Mouse (Mus musculus) adrenal gland, postnatal 36 days (tissue): Measurements from ENCODE around the gene Olfml3. TPM values are rescaled to one million over a fixed set of nuclear protein-coding genes. Genes with fewer than 3 reads are reported as not detected.

Experiments
- DNase-seq, 2 experiments: peaks; one replicate each; pipeline ENCODE4 v3.0.0; 2021; ENCODE audit warnings: mixed read lengths in 1 of 2
- total RNA-seq, 2 experiments: library from RNA; stranded (reverse); gene quantifications; 2 replicates each; pipeline ENCODE4 v1.2.3; 2021

Gene Olfml3
- total RNA-seq, 2 experiments from 2014 or later, result 14.4 to 19.5 TPM

GRCm38 (mm10) chr3:103709470-103710040, 28.2 kb downstream of the Olfml3 start:
- no peak for DNase-seq

DNA sequence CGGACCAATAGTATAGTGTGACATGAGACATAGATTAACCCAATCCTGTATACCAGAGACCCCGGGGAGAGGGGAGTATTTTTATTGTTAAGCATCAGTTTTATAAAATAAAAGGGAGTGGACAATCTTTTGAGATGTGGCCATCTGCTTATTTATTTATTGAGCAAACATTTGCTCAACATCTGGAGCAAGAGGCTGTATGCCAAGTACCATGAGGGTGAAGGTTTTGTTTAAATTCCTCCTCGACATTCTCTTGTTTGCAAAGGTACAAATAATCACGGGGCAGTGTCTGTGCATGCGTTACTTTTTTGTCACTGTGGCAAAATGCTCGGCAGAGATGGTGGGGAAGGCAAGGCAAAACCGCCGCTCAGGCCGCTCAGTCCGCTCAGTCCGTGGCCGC, 32.4 kb downstream of the Olfml3 start:
- no peak for DNase-seq

- no peak for DNase-seq
Observed at GRCm38 (mm10) chr3:103704661-103705060, 33.1 kb downstream of the Olfml3 start.

DNA sequence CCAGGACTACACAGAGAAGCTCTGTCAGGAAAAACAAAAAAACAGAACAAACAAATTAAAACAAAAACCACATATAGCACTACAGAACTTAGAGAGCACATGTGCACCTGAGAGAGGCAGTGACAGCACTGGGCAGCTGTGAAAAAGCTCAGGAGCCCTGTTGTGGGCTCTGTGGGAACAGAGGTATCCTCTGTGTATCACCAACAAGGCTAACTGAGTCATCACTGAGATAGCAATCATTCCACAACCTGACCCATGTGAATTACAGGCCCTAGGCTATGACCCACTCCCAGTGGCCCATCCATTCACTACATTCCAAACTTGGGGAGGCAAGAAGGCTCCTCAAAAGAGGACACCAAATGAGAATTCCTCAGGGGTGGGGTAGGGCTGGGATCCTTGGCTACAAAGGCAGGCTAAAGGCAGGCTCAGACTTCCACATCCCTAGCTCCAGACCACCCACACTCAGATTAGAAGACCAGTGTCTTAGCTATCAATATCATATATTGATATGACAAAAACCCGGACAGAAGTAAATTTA, 41.3 kb downstream of the Olfml3 start:
- no peak for DNase-seq

- no peak for DNase-seq
Observed at GRCm38 (mm10) chr3:103695556-103695955, 42.2 kb downstream of the Olfml3 start.

- peak in 1 of 2 experiments; percentile 19 for DNase-seq
Observed at GRCm38 (mm10) chr3:103690506-103690905, 47.3 kb downstream of the Olfml3 start.

DNA sequence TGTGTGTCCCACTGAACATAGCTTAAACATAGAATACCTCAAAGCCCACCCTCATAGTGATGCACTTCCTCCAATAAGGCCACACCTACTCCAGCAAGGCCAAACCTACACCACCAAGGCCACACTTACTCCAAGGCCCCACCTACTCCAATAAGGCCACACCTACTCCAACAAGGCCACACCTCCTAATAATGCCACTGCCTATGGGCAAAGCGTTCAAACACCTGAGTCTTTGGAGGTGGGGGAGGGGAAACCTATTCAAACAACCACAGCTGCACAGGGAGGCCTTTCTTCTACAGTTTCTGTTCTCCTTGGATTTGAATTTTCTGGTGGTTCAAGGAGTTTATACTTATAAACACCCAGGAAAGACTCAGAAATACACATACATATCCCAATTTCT, 48.8 kb downstream of the Olfml3 start:
- DNase-seq, result no peak

- DNase-seq, result no peak
Observed at GRCm38 (mm10) chr3:103683966-103684319, 53.9 kb downstream of the Olfml3 start.

DNA sequence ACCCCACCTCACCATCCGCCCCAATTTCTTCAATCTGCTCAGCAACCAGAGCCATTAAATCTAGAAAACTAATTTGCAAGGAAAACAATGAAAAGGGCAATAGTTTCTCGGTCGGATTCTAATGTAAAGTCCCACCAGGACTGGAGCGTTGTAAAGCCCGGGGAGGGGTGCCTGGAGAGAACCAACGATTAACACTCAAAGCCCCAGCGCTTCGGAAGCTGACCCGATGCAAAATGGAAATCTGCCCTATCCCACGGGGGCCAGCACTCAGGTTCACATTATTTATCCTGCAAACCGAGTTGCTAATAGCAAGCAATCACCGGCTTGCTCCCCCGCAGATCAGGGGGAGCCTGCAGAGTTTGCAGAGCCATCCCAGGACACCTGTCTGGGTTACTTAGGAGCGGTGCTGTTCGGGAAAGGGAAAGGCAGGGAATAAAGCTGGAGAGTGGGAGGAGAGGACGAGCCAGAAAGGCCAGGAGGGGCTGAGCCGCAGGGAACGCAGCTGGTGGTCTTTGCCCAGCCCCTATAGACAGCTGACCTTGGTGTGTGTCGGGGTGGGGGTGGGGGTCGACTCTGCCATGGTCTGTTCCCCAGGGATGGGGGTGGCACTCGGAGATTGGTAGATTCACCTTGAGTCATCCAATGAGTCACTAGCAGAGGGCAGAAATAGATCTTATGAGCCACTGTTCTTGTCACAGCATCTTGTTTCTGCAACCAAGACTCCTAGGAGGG, 54.4 kb downstream of the Olfml3 start:
- DNase-seq, result peak; percentile 52 to 59

- peak; percentile 44 to 51 for DNase-seq
Observed at GRCm38 (mm10) chr3:103682473-103682872, 55.3 kb downstream of the Olfml3 start.

DNA sequence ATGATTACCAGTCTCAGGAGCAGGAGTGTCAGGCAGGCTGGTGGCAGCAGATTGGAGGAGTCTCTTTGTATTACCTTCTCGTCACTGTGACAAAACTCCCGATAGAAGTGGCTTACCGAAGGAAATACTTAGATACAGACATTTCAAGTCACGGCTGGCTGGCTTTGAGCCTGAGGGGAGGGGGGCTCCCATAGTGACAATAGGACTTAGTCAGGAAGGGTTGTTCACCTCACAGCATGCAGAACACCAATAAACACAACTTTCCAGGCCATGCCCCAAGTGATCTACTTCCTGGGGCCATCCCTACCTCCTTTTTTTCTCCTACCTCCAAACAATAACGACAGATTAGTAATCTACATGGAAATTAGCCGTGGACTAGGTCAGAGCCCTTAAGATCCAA, 59.0 kb downstream of the Olfml3 start:
- DNase-seq, result no peak

DNA sequence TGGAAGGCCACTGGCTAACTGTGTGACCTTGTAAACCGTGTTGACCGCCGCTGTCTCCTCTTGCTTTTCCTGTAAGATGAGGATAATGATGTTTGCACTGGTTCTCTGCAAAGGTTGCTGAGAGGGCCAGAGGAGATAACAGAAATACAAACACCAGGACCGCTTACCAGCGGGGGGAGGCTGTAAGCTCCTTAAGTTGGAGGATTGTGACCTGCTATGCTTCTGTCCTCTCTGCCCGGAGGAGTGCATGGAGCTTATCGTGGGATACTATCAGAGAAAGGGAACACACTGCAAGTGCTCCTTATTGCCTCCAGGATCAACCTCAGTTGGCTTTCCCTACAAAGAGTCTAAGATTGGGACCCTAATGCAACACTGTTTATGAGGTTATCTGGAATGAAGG, 65.1 kb downstream of the Olfml3 start:
- DNase-seq, result no peak

Other genes with a start within 250 kb of the Olfml3 start
- gene Syt6, start 162.8 kb downstream of the Olfml3 start, total RNA-seq, result not detected
- gene Atg4a-ps, start 91.9 kb downstream of the Olfml3 start, total RNA-seq, result 1 to 10 TPM in 1 of 2 experiments, not detected in 1; 2.1 TPM
- not detected for gene Gm10964, start 1.4 kb upstream of the Olfml3 start, total RNA-seq
- gene Hipk1, start 53.6 kb upstream of the Olfml3 start, total RNA-seq, result 100 to 1,000 TPM; 120 to 165 TPM
- 10 to 100 TPM; 15.1 to 15.8 TPM for gene Dclre1b, start 71.4 kb upstream of the Olfml3 start, total RNA-seq
- gene Ap4b1, start 71.5 kb upstream of the Olfml3 start, total RNA-seq, result 10 to 100 TPM; 17.4 to 20.3 TPM
- gene Gm43064, start 71.6 kb upstream of the Olfml3 start, total RNA-seq, result under 1 TPM; 0.13 to 0.30 TPM
- not detected for gene Bcl2l15, start 94.6 kb upstream of the Olfml3 start, total RNA-seq
- gene Ptpn22, start 121.8 kb upstream of the Olfml3 start, total RNA-seq, result 1 to 10 TPM; 1.4 to 1.7 TPM
- gene Rsbn1, start 176.1 kb upstream of the Olfml3 start, total RNA-seq, result 10 to 100 TPM; 16.0 to 18.4 TPM
- 10 to 100 TPM; 18.7 to 20.8 TPM for gene Phtf1, start 230.1 kb upstream of the Olfml3 start, total RNA-seq